Mouse (Mus musculus) MEL (cell line): ENCODE data around the gene Bnc2. TPM values are rescaled to one million over a fixed set of nuclear protein-coding genes. Genes with fewer than 3 reads are reported as not detected.

Source experiments
- DNase-seq: peaks from one replicate; pipeline ENCODE4 v3.0.0; 2011; ENCODE audit warnings: low read depth, low spot score
- H3K27ac ChIP-seq: 2 replicates; pipeline ENCODE4 v1.5.1; 2012; ENCODE audit warnings: low read depth, mild to moderate bottlenecking, control low read depth, low read length, moderate library complexity; ENCODE audit not compliant: control insufficient read depth
- H3K27me3 ChIP-seq, 2 experiments: fragments of 150-350 bp in 1 of 2; sonication (generic) in 1 of 2; 2 replicates each; pipeline ENCODE4 v1.6.1; 2012; ENCODE audit warnings: low read length in 2 of 2, mild to moderate bottlenecking in 2 of 2, improper control_type of control experiment in 1 of 2, moderate library complexity in 1 of 2; ENCODE audit not compliant: insufficient read depth in 2 of 2, control insufficient read depth in 1 of 2
- H3K36me3 ChIP-seq, 2 experiments: 2 replicates each; pipeline ENCODE4 v1.6.1; 2012 to 2014; ENCODE audit warnings: low read length in 2 of 2, improper control_type of control experiment in 1 of 2, inconsistent platforms in 1 of 2, mild to moderate bottlenecking in 1 of 2; ENCODE audit not compliant: insufficient read depth in 2 of 2, control insufficient read depth in 1 of 2
- H3K4me1 ChIP-seq, 2 experiments: fragments of 150-350 bp in 1 of 2; sonication (generic) in 1 of 2; 2 replicates each; pipeline ENCODE4 v1.6.1; 2012; ENCODE audit warnings: low read length in 2 of 2, improper control_type of control experiment in 1 of 2, mild to moderate bottlenecking in 1 of 2; ENCODE audit not compliant: insufficient read depth in 2 of 2, control insufficient read depth in 1 of 2
- H3K4me3 ChIP-seq, 2 experiments: fragments of 150-350 bp in 1 of 2; sonication (generic) in 1 of 2; 2 replicates each; pipeline ENCODE4 v1.5.1; 2012; ENCODE audit warnings: low read depth in 2 of 2, low read length in 2 of 2, mild to moderate bottlenecking in 2 of 2, moderate library complexity in 2 of 2, control low read depth in 1 of 2, improper control_type of control experiment in 1 of 2; ENCODE audit not compliant: control insufficient read depth in 1 of 2, insufficient read depth in 1 of 2
- H3K79me2 ChIP-seq: 2 replicates; pipeline ENCODE4 v1.6.1; 2012; ENCODE audit warnings: mild to moderate bottlenecking, low read length, moderate library complexity; ENCODE audit not compliant: control insufficient read depth, poor library complexity, insufficient read depth
- H3K9ac ChIP-seq: 2 replicates; pipeline ENCODE4 v1.6.1; 2012; ENCODE audit warnings: low read depth, mild to moderate bottlenecking, control low read depth, low read length, moderate library complexity; ENCODE audit not compliant: control insufficient read depth, poor library complexity, severe bottlenecking
- H3K9me3 ChIP-seq: fragments of 150-350 bp; sonication (generic); replicated peaks from 2 replicates; pipeline ENCODE4 v1.6.1; 2012; ENCODE audit warnings: mild to moderate bottlenecking, low read length, improper control_type of control experiment, moderate library complexity; ENCODE audit not compliant: insufficient read depth
- CHD1 ChIP-seq: IDR thresholded peaks from 2 replicates; pipeline ENCODE4 v1.6.1; 2012; ENCODE audit warnings: low read depth, mild to moderate bottlenecking, inconsistent platforms, low read length, improper control_type of control experiment
- CHD2 ChIP-seq: IDR thresholded peaks from 2 replicates; pipeline ENCODE4 v1.6.1; 2011; ENCODE audit warnings: low read length, improper control_type of control experiment
- E2F4 ChIP-seq: IDR thresholded peaks from 2 replicates; pipeline ENCODE4 v1.6.1; 2011; ENCODE audit warnings: low read depth, low read length, improper control_type of control experiment, borderline replicate concordance
- GABPA ChIP-seq: IDR thresholded peaks from 2 replicates; pipeline ENCODE4 v1.6.1; 2012; ENCODE audit warnings: low read depth, mild to moderate bottlenecking, inconsistent platforms, low read length, improper control_type of control experiment, moderate library complexity
- GATA1 ChIP-seq: IDR thresholded peaks from 2 replicates; pipeline ENCODE4 v1.6.1; 2011; ENCODE audit warnings: low read depth, low read length, improper control_type of control experiment
- KAT2A ChIP-seq: conservative IDR thresholded peaks from 2 replicates; pipeline ENCODE4 v1.6.1; 2012; ENCODE audit warnings: low read depth, low read length, improper control_type of control experiment, inconsistent platforms
- MAFK ChIP-seq: IDR thresholded peaks from 2 replicates; pipeline ENCODE4 v1.6.1; 2011; ENCODE audit warnings: low read depth, mild to moderate bottlenecking, low read length, improper control_type of control experiment, borderline replicate concordance
- MAZ ChIP-seq: IDR thresholded peaks from 2 replicates; pipeline ENCODE4 v1.6.1; 2012; ENCODE audit warnings: low read depth, mild to moderate bottlenecking, inconsistent platforms, low read length, improper control_type of control experiment
- MEF2A ChIP-seq: IDR thresholded peaks from 2 replicates; pipeline ENCODE4 v1.6.1; 2014; ENCODE audit warnings: low read depth, mild to moderate bottlenecking, inconsistent platforms, low read length, improper control_type of control experiment; ENCODE audit not compliant: poor library complexity, insufficient replicate concordance, severe bottlenecking; ENCODE audit errors: extremely low read depth
- NELFE ChIP-seq: IDR thresholded peaks from 2 replicates; pipeline ENCODE4 v1.6.1; 2011; ENCODE audit warnings: low read depth, low read length, improper control_type of control experiment
- POLR2A ChIP-seq, 2 experiments: IDR thresholded peaks; 2 replicates each; pipeline ENCODE4 v1.6.1; 2011 to 2012; ENCODE audit warnings: low read length in 2 of 2, mild to moderate bottlenecking in 2 of 2, control low read depth in 1 of 2, improper control_type of control experiment in 1 of 2, low read depth in 1 of 2, moderate library complexity in 1 of 2; ENCODE audit not compliant: control insufficient read depth in 1 of 2, insufficient read depth in 1 of 2, poor library complexity in 1 of 2
- POLR2AphosphoS2 ChIP-seq: IDR thresholded peaks from 2 replicates; pipeline ENCODE4 v1.6.1; 2011; ENCODE audit warnings: low read length, improper control_type of control experiment
- RAD21 ChIP-seq: IDR thresholded peaks from 2 replicates; pipeline ENCODE4 v1.6.1; 2011; ENCODE audit warnings: mild to moderate bottlenecking, low read depth, low read length, improper control_type of control experiment
- SIN3A ChIP-seq: IDR thresholded peaks from 2 replicates; pipeline ENCODE4 v1.6.1; 2012; ENCODE audit warnings: low read length, improper control_type of control experiment, inconsistent platforms
- TBP ChIP-seq: IDR thresholded peaks from 2 replicates; pipeline ENCODE4 v1.8.0; 2011; ENCODE audit warnings: low read depth, low read length, improper control_type of control experiment
- USF1 ChIP-seq: IDR thresholded peaks from 2 replicates; pipeline ENCODE4 v1.6.1; 2014; ENCODE audit warnings: low read depth, mild to moderate bottlenecking, inconsistent platforms, low read length, improper control_type of control experiment, moderate library complexity
- ZC3H11A ChIP-seq: IDR thresholded peaks from 2 replicates; pipeline ENCODE4 v1.6.1; 2012; ENCODE audit warnings: low read depth, mild to moderate bottlenecking, inconsistent platforms, low read length, improper control_type of control experiment
- ZNF384 ChIP-seq: IDR thresholded peaks from 2 replicates; pipeline ENCODE4 v1.6.1; 2012; ENCODE audit warnings: low read depth, mild to moderate bottlenecking, inconsistent platforms, low read length, improper control_type of control experiment
- polyA plus RNA-seq, 2 experiments: library from polyadenylated mRNA; stranded (reverse) in 1 of 2; unstranded in 1 of 2; fragments of >175 nt in 1 of 2; fragments of >200 nt in 1 of 2; gene quantifications; 2 replicates each; pipeline versions ENCODE4 v1.2.1 to v1.2.4; 2012; ENCODE audit warnings: low replicate concordance in 2 of 2, low read depth in 1 of 2; ENCODE audit not compliant: insufficient read length in 2 of 2, insufficient read depth in 1 of 2, missing spikeins in 1 of 2
- total RNA-seq: library from RNA; depleted of rRNA; stranded (reverse); fragments of 300-350 nt; gene quantifications from 2 replicates; pipeline ENCODE4 v1.2.3, GENCODE M21; 2012

Bnc2 gene
- total and polyA plus RNA-seq, 3 experiments: not detected

- TF ChIP-seq POLR2AphosphoS2 (no peak), E2F4 (no peak), TBP (no peak), MAZ (no peak), RAD21 (no peak), POLR2A (IDR thresholded peaks at IDR 0.05; ENCODE audit: control insufficient read depth in 1 of 2, insufficient read depth in 1 of 2, low read depth in 1 of 2, low read length in 2 of 2, poor library complexity in 1 of 2) (no peak), MEF2A (no peak), SIN3A (no peak), KAT2A (no peak), NELFE (no peak), ZNF384 (no peak)
- no peaks in the 10 kb centered on the region for H3K27me3 ChIP-seq
- H3K36me3 ChIP-seq: no peaks in the 10 kb centered on the region
- no peaks in the 10 kb centered on the region for H3K79me2 ChIP-seq
- no peak for DNase-seq
- H3K27ac ChIP-seq: no peak overlapping the region
- H3K4me3 ChIP-seq: no peak overlapping the region
- H3K4me1 ChIP-seq: no peaks in the 10 kb centered on the region
- no peaks in the 10 kb centered on the region for H3K9me3 ChIP-seq
- no peak overlapping the region for H3K9ac ChIP-seq
Observed at GRCm38 (mm10) chr4:84469400-84469799, 205.7 kb downstream of the Bnc2 start.

- Histone ChIP-seq H3K79me2 (no peaks in the 10 kb centered on the region), H3K9ac (no peak overlapping the region), H3K4me3 (no peak overlapping the region), H3K27me3 (no peaks in the 10 kb centered on the region), H3K27ac (no peak overlapping the region), H3K9me3 (no peaks in the 10 kb centered on the region), H3K4me1 (no peaks in the 10 kb centered on the region), H3K36me3 (no peaks in the 10 kb centered on the region)
- DNase-seq: no peak
- no peak for TF ChIP-seq TBP
- no peak for TF ChIP-seq SIN3A
- TF ChIP-seq MAFK: no peak
- no peak for TF ChIP-seq ZC3H11A
- TF ChIP-seq POLR2A (IDR thresholded peaks at IDR 0.05; ENCODE audit: control insufficient read depth in 1 of 2, insufficient read depth in 1 of 2, low read depth in 1 of 2, low read length in 2 of 2, poor library complexity in 1 of 2): no peak
- TF ChIP-seq GABPA: no peak
- TF ChIP-seq RAD21: no peak
- TF ChIP-seq POLR2AphosphoS2: no peak
Observed at GRCm38 (mm10) chr4:84467722-84468121, 207.4 kb downstream of the Bnc2 start.

- Histone ChIP-seq H3K27ac (no peak overlapping the region), H3K79me2 (no peaks in the 10 kb centered on the region), H3K9ac (no peak overlapping the region), H3K9me3 (no peaks in the 10 kb centered on the region), H3K4me1 (no peaks in the 10 kb centered on the region), H3K27me3 (no peaks in the 10 kb centered on the region), H3K4me3 (no peak overlapping the region), H3K36me3 (no peaks in the 10 kb centered on the region)
- TF ChIP-seq GATA1: no peak
- TF ChIP-seq MAZ: no peak
- TF ChIP-seq CHD2: no peak
- TF ChIP-seq GABPA: no peak
- no peak for TF ChIP-seq CHD1
- no peak for TF ChIP-seq USF1
- no peak for DNase-seq
Observed at GRCm38 (mm10) chr4:84458218-84458560, 216.9 kb downstream of the Bnc2 start.
